7 mouse cellular contexts compared by ENCODE assay signal in the genomic region with DNA sequence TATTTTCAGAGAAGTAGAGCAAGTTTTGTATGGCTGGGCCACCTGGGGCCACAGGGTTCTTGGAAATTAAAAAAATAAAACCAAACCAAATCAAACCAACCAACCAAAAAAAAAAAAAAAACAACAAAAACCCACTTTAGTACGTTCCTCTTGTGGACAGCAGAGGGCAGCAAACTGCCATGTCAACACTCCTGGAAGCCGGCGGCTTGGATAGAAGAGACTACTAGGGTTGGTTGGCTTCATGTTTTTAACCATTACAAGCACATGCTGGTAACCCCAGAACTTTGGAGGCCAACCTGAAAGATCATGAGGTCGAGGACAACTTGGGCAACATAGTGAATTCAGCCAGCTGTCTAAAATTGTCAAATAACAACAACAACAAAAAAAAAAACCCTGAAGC. TPM values are rescaled to one million over a fixed set of nuclear protein-coding genes. Genes with fewer than 3 reads are reported as not detected.
DNase-seq lines count a peak whose midpoint lies in the region; ATAC-seq and TF ChIP-seq lines count a peak whose summit lies in the region.

No protein-coding gene starts in this region.

- peak; percentile 77 for DNase-seq in 3T3-L1 (ENCODE audit: low read depth, low spot score)
- peak; percentile 28 to 33 for DNase-seq in B cell, adult 2 months
- DNase-seq in embryonic facial prominence, embryonic 14.5 days (ENCODE audit: low spot score), result peak; percentile 92
- peak; percentile 40 to 50 for DNase-seq in kidney, adult 8-10 months
- DNase-seq in lung, adult 2 months, result peak; percentile 39
- peak; percentile 20 for DNase-seq in right cerebral cortex, postnatal 25 days

- peak; percentile 56; the same call in 1 of the 2 replicates for TF ChIP-seq CTCF in bone marrow macrophage, adult 2 months (IDR thresholded peaks at IDR 0.05; ENCODE audit: low read depth, low read length)
- TF ChIP-seq CTCF in lung, adult 2 months (IDR thresholded peaks at IDR 0.05; ENCODE audit: insufficient read depth, low read length), result peak; percentile 73

- under 1% methylated on average over 4 of the region's 4 CpGs for WGBS in embryonic facial prominence, embryonic 14.5 days
- 0% methylated on average over 4 of the region's 4 CpGs for WGBS in lung, adult 2 months

- no peaks in the 10 kb centered on the region for H3K36me3 ChIP-seq in embryonic facial prominence, embryonic 14.5 days (ENCODE audit: control insufficient read depth, insufficient read depth, low read length)

- no peak overlapping the region for H3K27ac ChIP-seq in bone marrow macrophage, adult 2 months (ENCODE audit: insufficient read depth, low read depth, low read length)
- no peak overlapping the region for H3K27ac ChIP-seq in embryonic facial prominence, embryonic 14.5 days (replicated peaks; ENCODE audit: low read depth, low read length)

- no peaks in the 10 kb centered on the region for H3K27me3 ChIP-seq in embryonic facial prominence, embryonic 14.5 days (replicated peaks; ENCODE audit: control insufficient read depth, insufficient read depth, low read length)

- H3K4me1 ChIP-seq in bone marrow macrophage, adult 2 months (ENCODE audit: control insufficient read depth, insufficient read depth, low read length), result no peaks in the 10 kb centered on the region
- H3K4me1 ChIP-seq in embryonic facial prominence, embryonic 14.5 days (ENCODE audit: control insufficient read depth, insufficient read depth, low read length), result peaks cover 4% of the 10 kb centered on the region; the same call in 1 of the 2 replicates
- no peaks in the 10 kb centered on the region for H3K4me1 ChIP-seq in lung, adult 2 months (ENCODE audit: control insufficient read depth, insufficient read depth, low read length)

- H3K4me3 ChIP-seq in bone marrow macrophage, adult 2 months (ENCODE audit: insufficient read depth, low read length), result no peak overlapping the region
- no peak overlapping the region for H3K4me3 ChIP-seq in embryonic facial prominence, embryonic 14.5 days (ENCODE audit: low read depth, low read length)
- no peak overlapping the region for H3K4me3 ChIP-seq in lung, adult 2 months (replicated peaks; ENCODE audit: extremely low read depth, low read depth, low read length)

- 0 out of 2 replicates have a peak, but pooled peaks have one; percentile 34 for ATAC-seq in embryonic facial prominence, embryonic 14.5 days (ENCODE audit: low read depth)

- no peak overlapping the region for H3K4me2 ChIP-seq in embryonic facial prominence, embryonic 14.5 days (ENCODE audit: low read depth, low read length)

- no peaks in the 10 kb centered on the region for H3K9me3 ChIP-seq in embryonic facial prominence, embryonic 14.5 days (ENCODE audit: control insufficient read depth, low read length)

- no peak for TF ChIP-seq POLR2A in bone marrow macrophage, adult 2 months (IDR thresholded peaks at IDR 0.05; ENCODE audit: borderline replicate concordance, low read depth, low read length)
- no peak for TF ChIP-seq POLR2A in lung, adult 2 months (IDR thresholded peaks at IDR 0.05; ENCODE audit: borderline replicate concordance, extremely low read depth, low read depth, low read length)

- no peak overlapping the region for H3K9ac ChIP-seq in embryonic facial prominence, embryonic 14.5 days (ENCODE audit: low read depth, low read length)

RNA-seq across cellular contexts. Expression of gene Rassf10, which starts 33.9 kb away (rescaled TPM):
- polyA plus RNA-seq in bone marrow macrophage, adult 2 months (2012; ENCODE audit: insufficient read depth, insufficient read length, missing spikeins), result not detected in 2 replicates
- polyA plus RNA-seq in embryonic facial prominence, embryonic 14.5 days (2014; fragmentation: Nextera tagmentation; extraction: Ambion mirVana), result 2.6 and 3.8 TPM in 2 replicates
- 1.7 and 2.2 TPM in 2 replicates for polyA plus RNA-seq in lung, adult 2 months (2012; rRNA removed)

Comparison
In these comparisons a context has a peak if more than half of its experiments do, and no peak if none do; other contexts are left out.
1. DNase-seq: peak in every context shown above with its lines; median percentile 92 in embryonic facial prominence, embryonic 14.5 days; 77 in 3T3-L1; 45 in kidney, adult 8-10 months; 39 in lung, adult 2 months; 30 in B cell, adult 2 months; 20 in right cerebral cortex, postnatal 25 days.